Mouse (Mus musculus) intestine, postnatal 0 days (tissue): Measurements from ENCODE around the gene Nfatc2ip. TPM values are rescaled to one million over a fixed set of nuclear protein-coding genes. Genes with fewer than 3 reads are reported as not detected.

ENCODE experiments used
- ATAC-seq: fragments of 200-750 bp; cut with Nextera tagmentation; 2 replicates; pipeline ENCODE4 v1.8.0; 2017; ENCODE audit warnings: mild to moderate bottlenecking, moderate TSS enrichment, moderate library complexity
- H3K27ac ChIP-seq: fragments of 300-500 bp; sonication (generic); 2 replicates; pipeline ENCODE4 v1.5.1; 2014; ENCODE audit warnings: mild to moderate bottlenecking, low read depth, low read length, moderate library complexity
- H3K27me3 ChIP-seq: fragments of 300-500 bp; sonication (generic); replicated peaks from 2 replicates; pipeline ENCODE4 v1.6.1; 2014; ENCODE audit warnings: low read length, mixed read lengths; ENCODE audit not compliant: control insufficient read depth, insufficient read depth
- H3K36me3 ChIP-seq: fragments of 300-500 bp; sonication (generic); 2 replicates; pipeline ENCODE4 v1.6.1; 2014; ENCODE audit warnings: mild to moderate bottlenecking, moderate library complexity; ENCODE audit not compliant: control insufficient read depth, insufficient read depth
- H3K4me1 ChIP-seq: fragments of 300-500 bp; sonication (generic); replicated peaks from 2 replicates; pipeline ENCODE4 v1.6.1; 2014; ENCODE audit warnings: antibody characterized with exemption, low read length, mixed read lengths; ENCODE audit not compliant: control insufficient read depth, insufficient read depth
- H3K4me2 ChIP-seq: fragments of 300-500 bp; sonication (generic); replicated peaks from 2 replicates; pipeline ENCODE4 v1.6.1; 2014; ENCODE audit warnings: low read depth, mild to moderate bottlenecking, moderate library complexity
- H3K4me3 ChIP-seq: fragments of 300-500 bp; sonication (generic); 2 replicates; pipeline ENCODE4 v1.5.1; 2014; ENCODE audit warnings: low read depth, low read length
- H3K9ac ChIP-seq: fragments of 300-500 bp; sonication (generic); 2 replicates; pipeline ENCODE4 v1.6.1; 2014; ENCODE audit warnings: mild to moderate bottlenecking, low read depth, low read length
- H3K9me3 ChIP-seq: fragments of 300-500 bp; sonication (generic); 2 replicates; pipeline ENCODE4 v1.6.1; 2016; ENCODE audit warnings: mixed run types; ENCODE audit not compliant: control insufficient read depth
- CTCF ChIP-seq: sonication (generic); IDR thresholded peaks from 2 replicates; pipeline ENCODE4 v1.5.1; 2016; ENCODE audit warnings: low read depth, mild to moderate bottlenecking, control low read depth, antibody characterized with exemption, moderate library complexity
- WGBS: fragments of 180-500 bp; shearing (Covaris S2); extraction: QIAGEN DNeasy Blood & Tissue Kit; methylation state at CpG from one replicate; pipeline ENCODE4 v1.1.7; 2014; 5-methylcytosine and 5-hydroxymethylcytosine counted together
- polyA plus RNA-seq: library from polyadenylated mRNA; unstranded; fragments of >200 nt; fragmentation: Nextera tagmentation; extraction: Ambion mirVana; gene quantifications from 2 replicates; pipeline ENCODE4 v1.2.1, GENCODE M21; 2015

Gene Nfatc2ip
- polyA plus RNA-seq, 1 experiment from 2014 or later = 2.1 TPM

GRCm38 (mm10) chr7:126428154-126428553 is 31.6 kb upstream of the Nfatc2ip start:
- Histone ChIP-seq H3K4me1 (peaks cover 5% of the 10 kb centered on the region; the same call in 1 of the 2 replicates), H3K9me3 (no peaks in the 10 kb centered on the region), H3K27me3 (no peaks in the 10 kb centered on the region), H3K36me3 (peaks cover 9% of the 10 kb centered on the region; the same call in 1 of the 2 replicates), H3K27ac (peak overlapping the region; percentile 84), H3K4me3 (peak overlapping the region; percentile 62), H3K4me2 (peak overlapping the region; percentile 79), H3K9ac (peak overlapping the region; percentile 66)
- peak; percentile 39 for ATAC-seq
- 10% methylated on average over 4 of the region's 4 CpGs for WGBS
- no peak for TF ChIP-seq CTCF

- H3K36me3 ChIP-seq = peaks cover 9% of the 10 kb centered on the region; the same call in 1 of the 2 replicates
- 53% methylated on average over 12 of the region's 13 CpGs for WGBS
- no peak overlapping the region for H3K4me3 ChIP-seq
- ATAC-seq = no peak
- no peak for TF ChIP-seq CTCF
- H3K4me2 ChIP-seq = no peak overlapping the region
- peaks cover 5% of the 10 kb centered on the region; the same call in 1 of the 2 replicates for H3K4me1 ChIP-seq
- no peaks in the 10 kb centered on the region for H3K9me3 ChIP-seq
- no peak overlapping the region for H3K27ac ChIP-seq
- H3K27me3 ChIP-seq = no peaks in the 10 kb centered on the region
- H3K9ac ChIP-seq = no peak overlapping the region
Measured at GRCm38 (mm10) chr7:126427323-126427860, 30.9 kb upstream of the Nfatc2ip start.

GRCm38 (mm10) chr7:126424161-126424560 is 27.6 kb upstream of the Nfatc2ip start:
- Histone ChIP-seq H3K4me2 (no peak overlapping the region), H3K27ac (no peak overlapping the region), H3K36me3 (no peaks in the 10 kb centered on the region), H3K4me1 (no peaks in the 10 kb centered on the region), H3K27me3 (no peaks in the 10 kb centered on the region), H3K9ac (no peak overlapping the region), H3K4me3 (no peak overlapping the region), H3K9me3 (no peaks in the 10 kb centered on the region)
- WGBS = 86% methylated on average over 6 of the region's 6 CpGs
- ATAC-seq = no peak
- no peak for TF ChIP-seq CTCF

GRCm38 (mm10) chr7:126421756-126422155 is 25.2 kb upstream of the Nfatc2ip start:
- no peak for TF ChIP-seq CTCF
- WGBS = 87% methylated on average over 5 of the region's 5 CpGs
- Histone ChIP-seq H3K27ac (no peak overlapping the region), H3K9ac (no peak overlapping the region), H3K4me3 (no peak overlapping the region), H3K27me3 (no peaks in the 10 kb centered on the region), H3K4me2 (no peak overlapping the region), H3K9me3 (no peaks in the 10 kb centered on the region), H3K36me3 (no peaks in the 10 kb centered on the region), H3K4me1 (no peaks in the 10 kb centered on the region)
- no peak for ATAC-seq

- Histone ChIP-seq H3K4me3 (no peak overlapping the region), H3K9me3 (no peaks in the 10 kb centered on the region), H3K9ac (no peak overlapping the region), H3K27ac (no peak overlapping the region), H3K4me1 (no peaks in the 10 kb centered on the region), H3K4me2 (no peak overlapping the region), H3K27me3 (no peaks in the 10 kb centered on the region), H3K36me3 (no peaks in the 10 kb centered on the region)
- 34% methylated on average over 3 of the region's 3 CpGs for WGBS
- ATAC-seq = no peak
- TF ChIP-seq CTCF = no peak
Measured at GRCm38 (mm10) chr7:126418496-126418895, 22.0 kb upstream of the Nfatc2ip start.

- Histone ChIP-seq H3K4me2 (no peak overlapping the region), H3K9me3 (no peaks in the 10 kb centered on the region), H3K27me3 (no peaks in the 10 kb centered on the region), H3K4me3 (no peak overlapping the region), H3K27ac (no peak overlapping the region), H3K36me3 (no peaks in the 10 kb centered on the region), H3K9ac (no peak overlapping the region), H3K4me1 (no peaks in the 10 kb centered on the region)
- WGBS = 80% methylated on average over 4 of the region's 4 CpGs
- ATAC-seq = no peak
- no peak for TF ChIP-seq CTCF
Measured at GRCm38 (mm10) chr7:126417606-126418005, 21.1 kb upstream of the Nfatc2ip start.
